Mouse (Mus musculus) spleen, adult 2 months (tissue): ENCODE results near the gene Cdc14b.

Experiments used
- CTCF ChIP-seq: fragments of 200-500 bp; IDR thresholded peaks from 2 replicates; pipeline ENCODE4 v1.5.1; 2011; ENCODE audit warnings: mild to moderate bottlenecking, inconsistent platforms; ENCODE audit not compliant: insufficient read depth, insufficient read length, insufficient replicate concordance; ENCODE audit errors: extremely low read depth
- POLR2A ChIP-seq: fragments of 200-500 bp; IDR thresholded peaks from 2 replicates; pipeline ENCODE4 v1.6.1; 2011; ENCODE audit warnings: low read depth, low read length, inconsistent platforms

- TF ChIP-seq POLR2A: no peak
- no peak for TF ChIP-seq CTCF
Measured at GRCm38 (mm10) chr13:64299069-64299468, 24.0 kb upstream of the Cdc14b start.
